Mouse (Mus musculus) cerebellum, adult 11-12 months (tissue): ENCODE measurements at regions not wholly inside any gene's neighbourhood (a gene's known extent, or its start where the extent isn't known, plus 50 kb on each side); places are given as distances from the start of the nearest gene placed in this dataset.

Source experiments
- DNase-seq: peaks from one replicate; pipeline ENCODE4 v3.0.0; 2022

GRCm38 (mm10) chr2:118038859-118039818 is 72.5 kb upstream of the Thbs1 start:
- no peak for DNase-seq

- DNase-seq: no peak
Measured at GRCm38 (mm10) chr2:118039819-118040206, 71.9 kb upstream of the Thbs1 start.

GRCm38 (mm10) chr2:118042380-118043055 is 69.2 kb upstream of the Thbs1 start:
- no peak for DNase-seq

- DNase-seq: no peak
Measured at GRCm38 (mm10) chr2:118044666-118045065, 67.0 kb upstream of the Thbs1 start.

GRCm38 (mm10) chr2:118050326-118050725 is 61.4 kb upstream of the Thbs1 start:
- DNase-seq: no peak

GRCm38 (mm10) chr2:118051610-118052009 is 60.1 kb upstream of the Thbs1 start:
- DNase-seq: no peak

GRCm38 (mm10) chr2:118053512-118053911 is 58.2 kb upstream of the Thbs1 start:
- no peak for DNase-seq

GRCm38 (mm10) chr2:118058654-118059395 is 52.9 kb upstream of the Thbs1 start:
- DNase-seq: no peak

GRCm38 (mm10) chr2:118061291-118061690 is 50.4 kb upstream of the Thbs1 start:
- no peak for DNase-seq
